Mouse (Mus musculus): ENCODE measurements around the gene Igfbp1. TPM values are rescaled to one million over a fixed set of nuclear protein-coding genes. Genes with fewer than 3 reads are reported as not detected.

The Igfbp1 gene
- total and polyA plus RNA-seq, 2 experiments from 2014 or later = not detected

DNA sequence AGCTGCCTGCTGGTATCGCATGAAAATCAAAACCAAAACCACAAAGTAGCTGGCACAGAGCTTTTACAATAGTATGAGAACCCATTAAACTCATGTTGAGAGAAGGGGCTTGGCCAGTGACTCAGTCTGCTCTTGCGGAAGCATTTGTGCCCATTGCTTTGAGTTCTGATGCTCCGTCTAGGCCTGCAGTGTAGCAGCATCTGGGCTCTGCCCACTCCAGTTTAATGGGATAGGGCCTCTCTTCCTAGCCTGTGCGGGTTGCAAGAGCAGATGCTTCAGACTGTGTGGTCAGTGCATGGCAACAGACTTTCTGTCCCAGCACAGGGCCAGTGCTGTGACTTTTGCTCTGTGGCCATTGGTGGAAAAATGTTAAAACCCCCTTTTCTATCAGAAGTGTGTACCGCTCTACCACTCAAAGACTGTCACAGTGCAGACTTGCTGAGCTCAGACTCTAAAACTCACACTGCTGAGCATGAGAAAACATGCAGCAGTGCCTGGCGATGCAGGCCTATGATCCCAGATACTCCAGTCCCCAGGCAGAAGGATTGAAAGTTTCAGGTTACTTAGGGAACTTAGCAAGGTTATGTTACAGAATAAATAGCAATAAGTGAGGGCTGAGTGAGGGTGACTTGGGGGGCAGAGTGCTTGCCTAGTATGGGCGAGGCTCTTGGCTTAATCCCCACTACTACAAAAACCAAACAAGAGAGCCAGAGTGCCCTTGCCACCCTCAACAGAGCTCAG is 29.4 kb downstream of the Igfbp1 start:
- WGBS = 81% methylated on average over 7 of the region's 7 CpGs
- H3K4me1 ChIP-seq (ENCODE audit: insufficient read depth) = no peaks in the 10 kb centered on the region
- no peaks in the 10 kb centered on the region for H3K36me3 ChIP-seq (ENCODE audit: insufficient read depth)
- ATAC-seq (no peak), DNase-seq (no peak)
- H3K27ac ChIP-seq (ENCODE audit: low read depth, low read length) = no peak overlapping the region
- H3K4me3 ChIP-seq (ENCODE audit: low read depth, low read length) = no peak overlapping the region
- no peak overlapping the region for H3K4me2 ChIP-seq (ENCODE audit: low read depth)
- no peak overlapping the region for H3K9ac ChIP-seq
- no peaks in the 10 kb centered on the region for H3K27me3 ChIP-seq (ENCODE audit: insufficient read depth, low read length)
- TF ChIP-seq CTCF (IDR thresholded peaks at IDR 0.05; ENCODE audit: low read depth) = no peak
- H3K9me3 ChIP-seq (ENCODE audit: low read length) = no peaks in the 10 kb centered on the region

DNA sequence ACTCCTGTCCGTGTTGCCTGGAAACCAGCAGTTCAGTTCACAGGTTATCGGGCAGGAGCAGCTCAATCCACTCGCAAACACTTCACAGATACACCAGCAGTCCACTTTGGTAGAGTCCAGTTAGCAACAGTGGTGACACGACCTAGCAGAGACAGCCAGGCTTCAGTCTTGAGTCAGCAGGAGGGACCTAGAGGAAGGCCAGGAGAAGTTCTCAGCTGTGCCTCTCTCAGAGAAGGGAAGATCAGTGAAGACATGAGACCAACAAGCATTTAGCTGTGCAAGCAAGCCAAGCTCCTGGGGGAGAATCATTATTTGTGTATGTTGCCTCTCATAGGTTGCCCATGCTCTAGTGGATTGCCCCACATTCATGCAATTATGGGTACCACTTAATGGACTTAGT is 30.5 kb downstream of the Igfbp1 start:
- 90% methylated on average over 4 of the region's 4 CpGs for WGBS
- Histone ChIP-seq H3K4me2 (ENCODE audit: low read depth) (no peak overlapping the region), H3K4me1 (ENCODE audit: insufficient read depth) (no peaks in the 10 kb centered on the region), H3K4me3 (ENCODE audit: low read depth, low read length) (no peak overlapping the region), H3K27me3 (ENCODE audit: insufficient read depth, low read length) (no peaks in the 10 kb centered on the region), H3K27ac (ENCODE audit: low read depth, low read length) (no peak overlapping the region), H3K9ac (no peak overlapping the region), H3K36me3 (ENCODE audit: insufficient read depth) (no peaks in the 10 kb centered on the region), H3K9me3 (ENCODE audit: low read length) (no peaks in the 10 kb centered on the region)
- DNase-seq (no peak), ATAC-seq (no peak)
- no peak for TF ChIP-seq CTCF (IDR thresholded peaks at IDR 0.05; ENCODE audit: low read depth)

DNA sequence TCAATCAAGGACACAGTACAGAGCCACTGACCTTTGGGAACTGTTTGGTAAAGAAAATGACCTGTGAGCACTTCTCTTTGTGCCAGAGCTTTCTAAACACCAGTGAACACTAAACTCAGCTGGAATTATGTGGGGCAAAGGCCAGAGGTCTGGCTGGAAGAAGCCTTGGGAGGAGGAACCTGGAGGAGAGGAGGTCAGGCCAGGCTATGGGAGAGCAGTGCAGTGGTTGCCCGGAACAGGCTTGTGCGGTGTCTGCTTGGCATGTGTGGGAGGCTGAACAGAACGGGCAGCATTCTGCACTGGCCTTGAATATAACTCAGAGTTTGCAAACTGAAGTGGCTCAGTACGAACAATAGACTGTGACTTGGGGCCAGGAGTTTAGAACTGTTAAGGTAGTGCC is 32.4 kb downstream of the Igfbp1 start:
- no peak for DNase-seq
- H3K4me1 ChIP-seq (ENCODE audit: insufficient read depth) = no peaks in the 10 kb centered on the region
- H3K4me3 ChIP-seq (ENCODE audit: low read depth, low read length) = no peak overlapping the region
- no peaks in the 10 kb centered on the region for H3K36me3 ChIP-seq (ENCODE audit: insufficient read depth)
- TF ChIP-seq CTCF (IDR thresholded peaks at IDR 0.05; ENCODE audit: low read depth) = no peak
- no peak overlapping the region for H3K27ac ChIP-seq (ENCODE audit: low read depth, low read length)
- H3K9me3 ChIP-seq (ENCODE audit: low read length) = no peaks in the 10 kb centered on the region
- ATAC-seq = no peak
- H3K27me3 ChIP-seq (ENCODE audit: insufficient read depth, low read length) = no peaks in the 10 kb centered on the region
- no peak overlapping the region for H3K4me2 ChIP-seq (ENCODE audit: low read depth)
- WGBS = 79% methylated on average over 4 of the region's 4 CpGs
- H3K9ac ChIP-seq = no peak overlapping the region

DNA sequence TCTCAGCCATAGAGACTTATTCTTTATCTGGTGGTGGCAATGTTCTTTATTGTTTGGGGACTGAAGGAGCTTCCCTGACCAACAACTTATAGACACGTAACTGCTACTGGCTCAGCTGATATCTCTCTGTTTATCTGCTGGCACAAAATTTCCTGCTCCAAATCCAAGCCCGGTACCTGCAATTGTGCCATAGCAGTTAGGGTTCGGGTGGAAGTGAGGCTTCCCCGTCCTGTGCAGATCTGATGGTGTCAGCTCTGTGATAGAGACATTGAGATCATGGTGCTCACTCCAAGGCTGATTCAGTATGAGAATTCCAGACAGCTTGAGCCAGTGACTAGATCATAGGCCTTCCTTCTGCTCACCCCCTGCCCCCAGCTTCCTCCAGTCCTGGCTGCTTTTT is 34.4 kb downstream of the Igfbp1 start:
- DNase-seq (no peak), ATAC-seq (no peak)
- no peak for TF ChIP-seq CTCF (IDR thresholded peaks at IDR 0.05; ENCODE audit: low read depth)
- H3K27me3 ChIP-seq (ENCODE audit: insufficient read depth, low read length) = no peaks in the 10 kb centered on the region
- H3K9ac ChIP-seq = no peak overlapping the region
- no peak overlapping the region for H3K4me3 ChIP-seq (ENCODE audit: low read depth, low read length)
- H3K9me3 ChIP-seq (ENCODE audit: low read length) = no peaks in the 10 kb centered on the region
- H3K27ac ChIP-seq (ENCODE audit: low read depth, low read length) = no peak overlapping the region
- H3K4me1 ChIP-seq (ENCODE audit: insufficient read depth) = no peaks in the 10 kb centered on the region
- WGBS = 96% methylated on average over 4 of the region's 4 CpGs
- H3K4me2 ChIP-seq (ENCODE audit: low read depth) = no peak overlapping the region
- H3K36me3 ChIP-seq (ENCODE audit: insufficient read depth) = no peaks in the 10 kb centered on the region

DNA sequence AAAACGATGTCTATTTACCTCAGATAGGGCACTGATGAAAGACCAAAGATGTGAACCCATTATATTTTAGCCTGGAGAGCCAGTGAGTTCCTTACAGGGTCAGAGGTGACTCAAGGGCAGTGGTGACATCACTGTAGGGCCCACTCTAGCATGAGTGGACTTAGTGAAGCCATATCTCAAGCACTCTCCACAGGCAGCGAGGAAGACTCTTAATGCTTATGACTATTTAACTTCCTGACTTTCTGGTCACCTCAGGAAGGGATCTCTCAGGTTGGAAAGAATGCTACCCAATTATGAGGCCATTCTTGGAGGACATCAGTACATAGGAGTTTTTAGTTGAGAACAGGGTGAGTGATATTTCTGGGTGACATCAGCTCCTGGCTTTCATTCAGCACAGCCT is 35.8 kb downstream of the Igfbp1 start:
- Histone ChIP-seq H3K9ac (no peak overlapping the region), H3K4me3 (ENCODE audit: low read depth, low read length) (no peak overlapping the region), H3K4me2 (ENCODE audit: low read depth) (no peak overlapping the region), H3K27me3 (ENCODE audit: insufficient read depth, low read length) (no peaks in the 10 kb centered on the region), H3K27ac (ENCODE audit: low read depth, low read length) (no peak overlapping the region), H3K4me1 (ENCODE audit: insufficient read depth) (no peaks in the 10 kb centered on the region), H3K9me3 (ENCODE audit: low read length) (no peaks in the 10 kb centered on the region), H3K36me3 (ENCODE audit: insufficient read depth) (no peaks in the 10 kb centered on the region)
- DNase-seq = no peak
- TF ChIP-seq CTCF (IDR thresholded peaks at IDR 0.05; ENCODE audit: low read depth) = no peak
- 85% methylated on average over 2 of the region's 2 CpGs for WGBS
- ATAC-seq = no peak

DNA sequence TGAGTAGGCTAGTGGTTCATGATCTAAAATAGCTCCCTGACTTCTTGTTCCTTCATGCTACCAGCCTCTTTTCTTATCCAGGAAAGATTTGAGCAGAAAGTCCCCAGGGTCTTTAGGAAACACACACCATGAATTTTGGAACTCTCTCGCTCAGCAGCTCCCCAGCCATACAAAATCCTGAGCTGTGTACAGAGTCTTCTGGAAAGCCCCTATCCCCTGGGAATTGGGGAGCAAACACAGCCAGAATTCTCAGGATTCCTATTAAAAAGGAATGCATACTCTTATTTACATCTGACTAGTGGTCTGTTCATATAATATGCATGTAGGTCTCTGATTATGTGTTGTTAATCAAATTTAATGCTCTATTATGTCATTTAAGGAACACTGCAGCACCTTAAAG is 36.9 kb downstream of the Igfbp1 start:
- H3K9me3 ChIP-seq (ENCODE audit: low read length) = no peaks in the 10 kb centered on the region
- ATAC-seq (no peak), DNase-seq (no peak)
- H3K27ac ChIP-seq (ENCODE audit: low read depth, low read length) = no peak overlapping the region
- H3K4me1 ChIP-seq (ENCODE audit: insufficient read depth) = no peaks in the 10 kb centered on the region
- no peaks in the 10 kb centered on the region for H3K27me3 ChIP-seq (ENCODE audit: insufficient read depth, low read length)
- no peak for TF ChIP-seq CTCF (IDR thresholded peaks at IDR 0.05; ENCODE audit: low read depth)
- H3K4me3 ChIP-seq (ENCODE audit: low read depth, low read length) = no peak overlapping the region
- WGBS = 95% methylated on average over 1 of the region's 1 CpGs
- H3K9ac ChIP-seq = no peak overlapping the region
- H3K36me3 ChIP-seq (ENCODE audit: insufficient read depth) = no peaks in the 10 kb centered on the region
- no peak overlapping the region for H3K4me2 ChIP-seq (ENCODE audit: low read depth)

DNA sequence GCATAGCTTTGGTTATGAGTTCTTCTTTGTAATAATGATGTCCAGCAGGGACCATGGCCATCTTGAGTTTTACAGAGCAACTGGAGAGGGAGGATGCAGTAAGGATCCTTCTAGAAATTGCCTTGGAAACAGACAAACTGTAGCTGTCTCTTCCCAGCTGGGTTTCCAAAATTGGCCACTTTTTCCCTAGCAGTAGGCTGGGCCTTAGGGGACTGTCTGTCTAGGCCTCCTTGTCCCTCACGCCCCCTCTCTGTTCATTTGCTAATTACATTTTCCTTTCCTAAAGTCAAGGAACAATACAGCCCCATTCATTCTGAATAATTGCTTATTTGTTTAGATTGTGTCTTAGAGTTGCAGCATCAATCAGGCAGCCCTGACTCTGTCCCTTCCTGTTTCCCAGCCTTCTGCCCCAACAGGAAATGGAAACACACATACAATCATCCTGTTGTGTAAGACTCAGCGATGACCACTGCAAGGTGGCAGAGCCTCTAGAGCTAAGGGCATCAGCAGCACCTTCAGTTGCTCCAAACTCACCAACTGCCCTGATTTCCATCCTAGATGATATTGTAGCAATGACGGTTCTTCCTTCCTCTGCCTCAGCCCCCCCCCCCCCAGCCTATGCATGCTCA is 37.5 kb downstream of the Igfbp1 start:
- Histone ChIP-seq H3K9me3 (ENCODE audit: low read length) (no peaks in the 10 kb centered on the region), H3K4me1 (ENCODE audit: insufficient read depth) (no peaks in the 10 kb centered on the region), H3K27me3 (ENCODE audit: insufficient read depth, low read length) (no peaks in the 10 kb centered on the region), H3K27ac (ENCODE audit: low read depth, low read length) (no peak overlapping the region), H3K4me2 (ENCODE audit: low read depth) (no peak overlapping the region), H3K4me3 (ENCODE audit: low read depth, low read length) (no peak overlapping the region), H3K36me3 (ENCODE audit: insufficient read depth) (no peaks in the 10 kb centered on the region), H3K9ac (no peak overlapping the region)
- ATAC-seq (peak; percentile 74), DNase-seq (no peak)
- TF ChIP-seq CTCF (IDR thresholded peaks at IDR 0.05; ENCODE audit: low read depth) = no peak
- 48% methylated on average over 3 of the region's 3 CpGs for WGBS

Measured in forebrain, postnatal 0 days (tissue).